Mouse (Mus musculus) ES-E14 (cell line): ENCODE measurements around the gene Padi6. TPM values are rescaled to one million over a fixed set of nuclear protein-coding genes. Genes with fewer than 3 reads are reported as not detected.
A peak's percentile ranks its signal among the peaks of the same experiment; 100 is the strongest.

Experiments used
- DNase-seq: peaks from one replicate; pipeline ENCODE4 v3.0.0-alpha.2; 2013; ENCODE audit warnings: low read depth, low spot score
- H3K27ac ChIP-seq: 2 replicates; pipeline ENCODE4 v1.5.1; 2012; ENCODE audit warnings: low read depth, mild to moderate bottlenecking, low read length, moderate library complexity, mixed read lengths; ENCODE audit not compliant: poor library complexity, insufficient read depth, severe bottlenecking
- H3K36me3 ChIP-seq: 2 replicates; pipeline ENCODE4 v1.6.1; 2012; ENCODE audit warnings: mild to moderate bottlenecking, low read length, moderate library complexity, mixed read lengths; ENCODE audit not compliant: control insufficient read depth, poor library complexity, insufficient read depth, severe bottlenecking
- H3K4me1 ChIP-seq, 2 experiments: fragments of 150-350 bp in 1 of 2; sonication (generic) in 1 of 2; 2 replicates each; pipeline ENCODE4 v1.6.1; 2012; ENCODE audit warnings: low read length in 2 of 2, mild to moderate bottlenecking in 1 of 2, mixed read lengths in 1 of 2; ENCODE audit not compliant: control insufficient read depth in 2 of 2, insufficient read depth in 2 of 2, poor library complexity in 1 of 2
- H3K4me3 ChIP-seq, 2 experiments: fragments of 150-350 bp in 1 of 2; sonication (generic) in 1 of 2; 2 replicates each; pipeline ENCODE4 v1.5.1; 2012; ENCODE audit warnings: low read length in 2 of 2, low read depth in 1 of 2, mild to moderate bottlenecking in 1 of 2, mixed read lengths in 1 of 2; ENCODE audit not compliant: insufficient read depth in 1 of 2, poor library complexity in 1 of 2, severe bottlenecking in 1 of 2
- H3K9ac ChIP-seq: 2 replicates; pipeline ENCODE4 v1.6.1; 2012; ENCODE audit warnings: low read depth, mild to moderate bottlenecking, low read length, mixed read lengths; ENCODE audit not compliant: poor library complexity, insufficient read depth, severe bottlenecking
- H3K9me3 ChIP-seq: fragments of 150-350 bp; sonication (generic); 2 replicates; pipeline ENCODE4 v1.6.1; 2012; ENCODE audit warnings: low read depth, mild to moderate bottlenecking, low read length; ENCODE audit not compliant: control insufficient read depth, insufficient read depth
- CHD2 ChIP-seq: IDR thresholded peaks from 2 replicates; pipeline ENCODE4 v1.6.1; 2014; ENCODE audit warnings: mild to moderate bottlenecking, low read depth, low read length, inconsistent platforms
- HCFC1 ChIP-seq: IDR thresholded peaks from 2 replicates; pipeline ENCODE4 v1.6.1; 2012; ENCODE audit warnings: low read length, inconsistent platforms, borderline replicate concordance; ENCODE audit not compliant: insufficient read depth
- MAFK ChIP-seq: IDR thresholded peaks from 2 replicates; pipeline ENCODE4 v1.6.1; 2014; ENCODE audit warnings: mild to moderate bottlenecking, low read depth, low read length, inconsistent platforms; ENCODE audit not compliant: insufficient read depth
- ZC3H11A ChIP-seq: IDR thresholded peaks from 2 replicates; pipeline ENCODE4 v1.6.1; 2012; ENCODE audit warnings: low read depth, mild to moderate bottlenecking, inconsistent platforms, low read length, borderline replicate concordance
- ZNF384 ChIP-seq: IDR thresholded peaks from 2 replicates; pipeline ENCODE4 v1.6.1; 2012; ENCODE audit warnings: low read depth, low read length, inconsistent platforms
- in situ Hi-C, 2 experiments: fragments of 600-800 bp; cut with MboI; formaldehyde crosslinking; loops; one replicate each; pipeline ENCODE4 v1.15.1; 2025; ENCODE audit warnings: low sequenced_read_pairs in 2 of 2, inconsistent platforms in 1 of 2; ENCODE audit not compliant: unreplicated experiment in 2 of 2
- total RNA-seq: library from RNA; depleted of rRNA; stranded (reverse); fragments of 300-350 nt; gene quantifications from 2 replicates; pipeline ENCODE4 v1.2.3, GENCODE M21; 2012

Gene Padi6
- total RNA-seq, 1 experiment = 0.09 TPM

DNA sequence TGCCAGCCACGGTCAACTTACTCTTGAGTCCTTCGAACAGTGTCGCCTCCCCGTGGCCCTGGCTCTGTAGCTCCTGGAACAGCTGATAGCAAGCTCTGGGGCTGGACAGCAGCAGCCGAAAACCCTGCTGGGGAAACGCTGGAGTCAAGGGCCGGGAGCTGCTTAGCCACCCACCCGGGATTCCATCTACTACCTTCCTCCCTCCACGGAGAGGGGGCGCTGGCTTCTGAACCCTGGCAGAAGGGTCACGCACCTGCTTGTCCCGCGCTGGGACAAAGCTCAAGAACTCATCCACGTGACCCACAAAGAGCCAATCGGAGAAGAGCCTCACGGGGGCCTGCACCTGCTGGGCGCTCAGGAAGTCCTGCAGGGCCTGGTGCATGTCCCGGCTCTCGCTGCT, 7.9 kb upstream of the Padi6 start:
- peaks cover 0 to 8% of the 10 kb centered on the region in 2 experiments; a peak in 1 of 4 replicates for H3K4me1 ChIP-seq
- no peak overlapping the region for H3K27ac ChIP-seq
- no peak overlapping the region for H3K9ac ChIP-seq
- no peak overlapping the region for H3K4me3 ChIP-seq
- in situ Hi-C loops = no loop called here
- TF ChIP-seq ZC3H11A (no peak), CHD2 (no peak), MAFK (no peak), ZNF384 (no peak), HCFC1 (no peak)
- DNase-seq = peak; percentile 51
- H3K9me3 ChIP-seq = no peaks in the 10 kb centered on the region
- no peaks in the 10 kb centered on the region for H3K36me3 ChIP-seq

DNA sequence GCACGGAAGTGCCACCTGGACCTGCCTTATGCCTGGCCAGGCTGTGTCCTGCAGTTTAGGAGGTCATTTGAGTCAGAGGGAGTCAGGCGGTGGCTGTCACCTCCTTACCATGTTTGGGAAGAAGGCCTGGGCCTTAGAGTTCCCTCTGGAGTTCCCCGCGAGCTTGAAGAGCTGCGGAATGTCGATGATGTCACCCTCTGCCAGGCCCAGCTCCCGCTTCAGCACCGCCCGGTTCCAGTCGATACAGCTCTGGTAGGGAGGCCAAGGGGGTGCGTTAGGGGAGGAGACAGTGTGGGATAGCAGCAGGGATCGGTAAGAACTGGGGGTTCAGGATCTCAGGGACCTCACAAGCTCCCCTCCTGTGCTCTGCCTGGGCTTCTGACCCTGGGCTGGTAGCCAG, 5.5 kb upstream of the Padi6 start:
- H3K9ac ChIP-seq = no peak overlapping the region
- peak overlapping the region in 1 of 2 experiments; percentile 17; a peak in 1 of 4 replicates for H3K4me3 ChIP-seq
- H3K36me3 ChIP-seq = no peaks in the 10 kb centered on the region
- in situ Hi-C loops = no loop called here
- no peak for DNase-seq
- no peak overlapping the region for H3K27ac ChIP-seq
- no peaks in the 10 kb centered on the region for H3K9me3 ChIP-seq
- H3K4me1 ChIP-seq = peaks cover 0 to 5% of the 10 kb centered on the region in 2 experiments; a peak in 1 of 4 replicates
- TF ChIP-seq CHD2 (no peak), MAFK (no peak), ZC3H11A (no peak), HCFC1 (no peak), ZNF384 (no peak)

DNA sequence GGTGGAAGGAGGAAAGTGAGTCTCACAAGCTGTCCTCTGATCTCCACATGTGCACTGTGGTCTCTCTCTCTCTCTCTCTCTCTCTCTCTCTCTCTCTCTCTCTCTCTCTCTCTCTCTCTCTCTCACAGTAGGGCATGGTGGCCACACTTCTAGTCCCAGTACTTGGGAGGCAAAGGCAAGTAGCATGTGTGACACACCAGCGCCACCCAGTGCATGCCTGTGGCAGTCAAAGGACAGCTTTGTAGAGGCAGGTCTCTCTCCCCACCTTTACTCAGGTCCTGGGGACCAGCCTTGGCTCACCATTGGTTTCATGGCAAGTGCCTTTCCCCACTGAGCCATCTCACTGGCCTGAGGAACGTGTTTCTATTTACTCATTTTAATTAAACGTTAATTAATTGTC, 2.2 kb upstream of the Padi6 start:
- TF ChIP-seq ZC3H11A (peak; percentile 69; the same call in 1 of the 2 replicates), CHD2 (no peak)
- in situ Hi-C loops = no loop called here
- Histone ChIP-seq H3K36me3 (no peaks in the 10 kb centered on the region), H3K9ac (no peak overlapping the region), H3K27ac (no peak overlapping the region), H3K4me3 (no peak overlapping the region), H3K4me1 (no peaks in the 10 kb centered on the region), H3K9me3 (no peaks in the 10 kb centered on the region)
- peak; percentile 53 for DNase-seq

DNA sequence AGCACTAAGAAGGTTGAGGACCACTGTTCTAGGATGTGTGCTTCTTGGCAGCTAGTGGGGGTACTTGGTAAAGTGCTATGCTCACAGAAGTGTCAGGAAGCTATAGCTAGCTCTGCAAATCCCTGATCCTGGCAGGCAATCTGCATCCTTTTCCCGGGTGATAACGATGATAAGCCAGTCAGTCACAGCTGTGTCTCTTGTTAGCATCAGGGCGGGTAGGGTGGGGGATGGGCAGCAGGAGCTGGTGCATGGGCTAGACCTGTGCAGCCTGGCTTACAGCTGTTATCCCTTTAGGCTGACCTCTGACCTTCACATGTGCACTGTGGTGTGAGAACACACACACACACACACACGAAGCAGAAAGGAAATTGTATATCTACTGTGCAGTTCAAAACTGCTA, 643 bp upstream of the Padi6 start:
- H3K27ac ChIP-seq = no peak overlapping the region
- TF ChIP-seq CHD2 = no peak
- TF ChIP-seq ZNF384 = no peak
- TF ChIP-seq HCFC1 = no peak
- no peaks in the 10 kb centered on the region for H3K36me3 ChIP-seq
- no peaks in the 10 kb centered on the region for H3K9me3 ChIP-seq
- in situ Hi-C loops = no loop called here
- no peak overlapping the region for H3K9ac ChIP-seq
- no peaks in the 10 kb centered on the region for H3K4me1 ChIP-seq
- no peak overlapping the region for H3K4me3 ChIP-seq
- DNase-seq = no peak

- TF ChIP-seq ZC3H11A (no peak), MAFK (no peak), CHD2 (no peak), ZNF384 (no peak), HCFC1 (no peak)
Observed at GRCm38 (mm10) chr4:140741401-140741800, 1.0 kb downstream of the Padi6 start.

More at GRCm38 (mm10) chr4:140741401-140741800, 1.0 kb downstream of the Padi6 start:
- no peaks in the 10 kb centered on the region for H3K4me1 ChIP-seq
- H3K4me3 ChIP-seq = no peak overlapping the region
- in situ Hi-C loops = no loop called here
- no peak for DNase-seq
- H3K27ac ChIP-seq = no peak overlapping the region
- no peak overlapping the region for H3K9ac ChIP-seq
- no peaks in the 10 kb centered on the region for H3K9me3 ChIP-seq
- H3K36me3 ChIP-seq = no peaks in the 10 kb centered on the region
